Mouse (Mus musculus) neural tube, embryonic 14.5 days (tissue): ENCODE measurements around the gene Svs6. TPM values are rescaled to one million over a fixed set of nuclear protein-coding genes. Genes with fewer than 3 reads are reported as not detected.

Experiments used
- microRNA-seq: library from miRNA; unstranded; fragments of <30 nt; microRNA quantifications from one replicate; pipeline ENCODE4, GENCODE M21; 2016
- polyA plus RNA-seq: library from polyadenylated mRNA; unstranded; fragments of >200 nt; fragmentation: Nextera tagmentation; extraction: Ambion mirVana; gene quantifications from 2 replicates; pipeline ENCODE4 v1.2.1, GENCODE M21; 2014

The Svs6 gene
- polyA plus RNA-seq, 1 experiment from 2014 or later: not detected

Small RNA genes lying within 50 kb of the gene (microRNA-seq; reads per million reads assigned to microRNA genes)
- gene Mir7678: not detected

Other genes starting within 250 kb of the Svs6 start
- 24.7 and 26.3 TPM in 2 replicates for gene Stk4, start 246.4 kb upstream of the Svs6 start, polyA plus RNA-seq
- 49.4 and 49.7 TPM in 2 replicates for gene Tomm34, start 245.6 kb upstream of the Svs6 start, polyA plus RNA-seq
- gene Kcns1, start 145.6 kb upstream of the Svs6 start, polyA plus RNA-seq: 1.1 and 1.7 TPM in 2 replicates
- not detected in 2 replicates for gene Wfdc5, start 134.0 kb upstream of the Svs6 start, polyA plus RNA-seq
- gene Wfdc12, start 126.1 kb upstream of the Svs6 start, polyA plus RNA-seq: not detected in 2 replicates
- not detected in 2 replicates for gene Wfdc15a, start 116.6 kb upstream of the Svs6 start, polyA plus RNA-seq
- gene Wfdc15b, start 95.1 kb upstream of the Svs6 start, polyA plus RNA-seq: not detected in 2 replicates
- not detected in 2 replicates for gene Svs2, start 78.3 kb upstream of the Svs6 start, polyA plus RNA-seq
- not detected in 2 replicates for gene Svs3b, start 60.1 kb upstream of the Svs6 start, polyA plus RNA-seq
- gene Svs4, start 38.3 kb upstream of the Svs6 start, polyA plus RNA-seq: not detected in 2 replicates
- not detected in 2 replicates for gene Svs3a, start 27.5 kb upstream of the Svs6 start, polyA plus RNA-seq
- not detected in 2 replicates for gene Svs5, start 16.0 kb downstream of the Svs6 start, polyA plus RNA-seq
- not detected in 2 replicates for gene Slpi, start 72.3 kb downstream of the Svs6 start, polyA plus RNA-seq
- 0.11 and 0.17 TPM in 2 replicates for gene Rbpjl, start 86.4 kb downstream of the Svs6 start, polyA plus RNA-seq
- 0.36 and 0.82 TPM in 2 replicates for gene Matn4, start 88.4 kb downstream of the Svs6 start, polyA plus RNA-seq
- 3.6 and 7.1 TPM in 2 replicates for gene Sdc4, start 127.1 kb downstream of the Svs6 start, polyA plus RNA-seq
- gene Sys1, start 140.2 kb downstream of the Svs6 start, polyA plus RNA-seq: 88.9 and 96.3 TPM in 2 replicates
- 3.0 and 3.1 TPM in 2 replicates for gene Gm20458, start 144.2 kb downstream of the Svs6 start, polyA plus RNA-seq
- not detected in 2 replicates for gene Trp53tg5, start 157.0 kb downstream of the Svs6 start, polyA plus RNA-seq
- gene Dbndd2, start 169.4 kb downstream of the Svs6 start, polyA plus RNA-seq: 13.7 and 15.6 TPM in 2 replicates
- gene Pigt, start 180.8 kb downstream of the Svs6 start, polyA plus RNA-seq: 96.6 and 118 TPM in 2 replicates
- 0.76 and 1.4 TPM in 2 replicates for gene Wfdc2, start 245.7 kb downstream of the Svs6 start, polyA plus RNA-seq